Mouse (Mus musculus) small intestine, adult 2 months (tissue): ENCODE measurements around the gene Ccdc65. TPM values are rescaled to one million over a fixed set of nuclear protein-coding genes. Genes with fewer than 3 reads are reported as not detected.
"Not testable (repeated sequence)": the region's sequence is repeated elsewhere in the genome, so short reads cannot be mapped to it uniquely, and the experiment has no call there.

ENCODE experiments used
- H3K27ac ChIP-seq: fragments of 200-500 bp; 2 replicates; pipeline ENCODE4 v1.5.1; 2012; ENCODE audit warnings: low read depth, low read length, control low read depth, inconsistent platforms; ENCODE audit not compliant: insufficient read depth
- H3K27me3 ChIP-seq: fragments of 200-500 bp; 2 replicates; pipeline ENCODE4 v1.6.1; 2012; ENCODE audit warnings: mild to moderate bottlenecking, moderate library complexity, low read length, inconsistent platforms; ENCODE audit not compliant: control insufficient read depth, insufficient read depth
- H3K36me3 ChIP-seq: fragments of 200-500 bp; 2 replicates; pipeline ENCODE4 v1.6.1; 2012; ENCODE audit warnings: mild to moderate bottlenecking, low read length, control low read depth, inconsistent platforms; ENCODE audit not compliant: control insufficient read depth, insufficient read depth
- H3K4me1 ChIP-seq: fragments of 200-500 bp; 2 replicates; pipeline ENCODE4 v1.6.1; 2012; ENCODE audit warnings: low read length, inconsistent platforms, mixed read lengths; ENCODE audit not compliant: control insufficient read depth, insufficient read depth, insufficient read length
- H3K4me3 ChIP-seq: fragments of 200-500 bp; 2 replicates; pipeline ENCODE4 v1.5.1; 2012; ENCODE audit warnings: low read depth, mild to moderate bottlenecking, control low read depth, inconsistent platforms, low read length, moderate library complexity
- CTCF ChIP-seq: fragments of 200-500 bp; IDR thresholded peaks from 2 replicates; pipeline ENCODE4 v1.5.1; 2012; ENCODE audit warnings: low read depth, mild to moderate bottlenecking, control low read depth, inconsistent platforms, low read length, moderate library complexity, mixed read lengths; ENCODE audit not compliant: insufficient replicate concordance, insufficient read length; ENCODE audit errors: extremely low read depth
- POLR2A ChIP-seq: fragments of 200-500 bp; IDR thresholded peaks from 2 replicates; pipeline ENCODE4 v1.6.1; 2012; ENCODE audit warnings: low read depth, mild to moderate bottlenecking, control low read depth, inconsistent platforms, low read length, moderate library complexity
- WGBS: fragments of 180-500 bp; shearing (Covaris S2); methylation state at CpG from one replicate; pipeline ENCODE4 v1.1.7; 2018; 5-methylcytosine and 5-hydroxymethylcytosine counted together
- polyA plus RNA-seq: library from polyadenylated mRNA; depleted of rRNA; stranded (reverse); fragments of >200 nt; gene quantifications from 2 replicates; pipeline ENCODE4 v1.2.3, GENCODE M21; 2012

The Ccdc65 gene
- polyA plus RNA-seq, 1 experiment, result 0.09 TPM

DNA sequence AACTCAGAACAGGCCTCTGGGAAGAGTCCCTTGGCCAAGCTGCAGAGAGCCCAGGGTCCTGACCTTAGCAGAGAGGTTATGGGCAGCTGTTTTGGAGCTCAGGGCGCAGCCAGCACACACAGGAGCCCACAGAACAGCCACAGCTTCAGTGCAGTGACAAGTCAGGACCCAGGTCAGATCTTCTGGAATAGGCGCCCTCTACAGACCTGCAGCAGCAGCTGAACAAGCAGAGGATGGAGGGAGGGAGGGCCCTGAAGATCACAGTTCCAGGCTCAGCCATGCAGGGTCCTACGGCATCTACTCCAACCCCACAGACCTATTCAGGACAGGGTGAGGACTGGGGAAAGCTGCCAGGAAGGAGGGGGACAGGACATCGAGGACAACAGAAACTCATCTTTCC, 30.8 kb downstream of the Ccdc65 start:
- WGBS, result 75% methylated on average over 4 of the region's 4 CpGs
- H3K27me3 ChIP-seq, result no peaks in the 10 kb centered on the region
- TF ChIP-seq CTCF (no peak), POLR2A (no peak)
- no peak overlapping the region for H3K27ac ChIP-seq
- H3K4me1 ChIP-seq, result no peaks in the 10 kb centered on the region
- H3K4me3 ChIP-seq, result no peak overlapping the region
- peaks cover 36% of the 10 kb centered on the region for H3K36me3 ChIP-seq

DNA sequence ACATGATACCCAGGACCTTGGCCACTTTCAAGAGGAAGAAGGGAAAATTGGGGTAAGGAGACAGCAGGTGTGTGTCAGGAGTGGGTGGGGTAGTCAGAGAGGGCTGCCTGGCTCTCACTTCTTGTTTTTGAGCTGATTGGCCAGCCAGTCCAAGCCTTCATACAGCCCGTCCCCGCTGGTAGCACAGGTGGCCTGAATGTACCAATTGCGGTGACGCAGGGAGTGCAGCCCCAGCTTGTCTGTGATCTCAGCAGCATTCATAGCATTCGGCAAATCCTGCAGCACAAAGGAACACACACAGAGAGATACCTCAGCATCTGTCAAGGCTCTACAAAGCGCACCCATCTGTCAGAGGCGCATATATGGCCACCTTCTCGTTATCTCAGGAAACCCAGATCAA, 32.2 kb downstream of the Ccdc65 start:
- Histone ChIP-seq H3K27ac (no peak overlapping the region), H3K36me3 (peaks cover 36% of the 10 kb centered on the region), H3K4me1 (no peaks in the 10 kb centered on the region), H3K27me3 (no peaks in the 10 kb centered on the region), H3K4me3 (no peak overlapping the region)
- 92% methylated on average over 8 of the region's 8 CpGs for WGBS
- TF ChIP-seq POLR2A, result no peak
- no peak for TF ChIP-seq CTCF

DNA sequence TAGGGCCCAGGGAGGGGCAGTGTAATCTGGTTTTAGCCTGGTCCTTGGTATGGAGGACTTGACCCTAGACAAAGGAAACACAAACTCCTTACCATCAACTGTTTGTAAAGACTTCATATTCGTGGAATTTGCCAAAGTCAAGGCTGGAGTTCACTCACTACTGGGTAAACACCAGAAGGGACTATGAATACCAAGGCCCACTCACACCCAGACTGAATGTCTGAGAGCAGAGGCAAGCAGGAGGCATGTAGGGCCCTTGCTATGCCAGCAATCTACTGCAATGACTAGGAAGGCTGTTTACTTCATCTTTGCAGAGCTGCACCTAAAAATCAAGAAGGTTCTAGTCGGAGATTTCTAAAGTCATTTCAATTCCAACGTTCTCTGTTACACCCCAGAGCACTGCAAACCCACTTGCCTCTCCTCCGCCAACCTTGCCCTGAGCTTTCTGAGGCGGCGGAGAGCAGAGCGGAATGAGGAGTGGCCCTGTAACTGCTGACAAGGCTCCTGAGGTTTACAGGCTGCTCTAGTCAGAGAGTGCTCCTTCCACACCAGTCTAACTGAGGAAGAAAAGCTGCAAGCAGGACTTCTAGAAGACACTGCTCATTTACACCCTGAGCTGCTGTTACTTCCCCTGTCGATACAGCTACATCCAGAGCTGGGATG, 34.9 kb downstream of the Ccdc65 start:
- no peak overlapping the region for H3K4me3 ChIP-seq
- WGBS, result 81% methylated on average over 8 of the region's 8 CpGs
- peaks cover 8% of the 10 kb centered on the region for H3K4me1 ChIP-seq
- H3K27ac ChIP-seq, result no peak overlapping the region
- TF ChIP-seq POLR2A (no peak), CTCF (no peak)
- H3K27me3 ChIP-seq, result no peaks in the 10 kb centered on the region
- H3K36me3 ChIP-seq, result peaks cover 28% of the 10 kb centered on the region

DNA sequence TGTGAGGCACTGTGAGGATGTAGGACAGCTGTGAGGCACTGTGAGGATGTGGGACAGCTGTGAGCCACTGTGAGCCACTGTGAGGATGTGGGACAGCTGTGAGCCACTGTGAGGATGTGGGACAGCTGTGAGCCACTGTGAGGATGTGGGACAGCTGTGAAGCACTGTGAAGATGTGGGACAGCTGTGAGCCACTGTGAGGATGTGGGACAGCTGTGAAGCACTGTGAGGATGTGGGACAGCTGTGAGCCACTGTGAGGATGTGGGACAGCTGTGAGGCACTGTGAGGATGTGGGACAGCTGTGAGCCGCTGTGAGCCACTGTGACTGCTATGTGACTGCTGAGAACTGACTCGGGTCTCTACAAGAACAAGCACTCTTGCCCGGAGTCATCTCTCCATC, 35.9 kb downstream of the Ccdc65 start:
- not testable (repeated sequence) for H3K4me3 ChIP-seq, H3K27me3 ChIP-seq, H3K27ac ChIP-seq
- Histone ChIP-seq H3K4me1 (peaks cover 12% of the 10 kb centered on the region), H3K36me3 (peaks cover 25% of the 10 kb centered on the region)
- 92% methylated on average over 3 of the region's 3 CpGs for WGBS

DNA sequence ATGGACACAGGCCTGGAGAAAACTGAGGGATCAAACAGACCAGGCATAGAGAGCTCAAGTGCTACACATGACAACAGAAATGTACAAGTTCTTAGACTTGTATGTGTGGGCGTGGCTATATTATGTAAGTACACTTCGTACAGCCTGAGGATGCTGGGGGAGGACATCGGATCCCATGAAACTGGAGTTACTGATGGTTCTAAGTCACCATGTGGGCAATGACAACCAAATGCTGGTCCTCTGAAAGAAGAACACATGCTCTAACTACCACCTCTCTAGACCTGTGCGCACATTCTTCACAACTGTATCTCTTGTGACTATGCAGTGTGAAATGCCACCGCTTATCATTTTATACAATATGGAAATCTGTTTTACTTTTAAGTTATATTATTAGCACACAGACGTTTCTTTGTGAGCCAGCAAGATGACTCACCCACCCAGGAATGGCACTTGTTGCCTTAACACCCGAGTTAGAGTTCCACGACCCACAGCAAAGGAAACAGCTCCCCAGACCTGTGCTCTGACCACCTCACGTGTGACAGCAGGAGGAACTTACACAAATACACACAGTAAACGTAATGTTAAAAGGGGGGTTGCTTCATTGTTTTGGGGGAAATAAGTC, 38.4 kb downstream of the Ccdc65 start:
- Histone ChIP-seq H3K4me1 (peaks cover 13% of the 10 kb centered on the region), H3K27me3 (no peaks in the 10 kb centered on the region), H3K4me3 (no peak overlapping the region), H3K36me3 (peaks cover 5% of the 10 kb centered on the region; the same call in 1 of the 2 replicates), H3K27ac (peak overlapping the region; percentile 53; the same call in 1 of the 2 replicates)
- WGBS, result 70% methylated on average over 10 of the region's 10 CpGs
- no peak for TF ChIP-seq CTCF
- no peak for TF ChIP-seq POLR2A

DNA sequence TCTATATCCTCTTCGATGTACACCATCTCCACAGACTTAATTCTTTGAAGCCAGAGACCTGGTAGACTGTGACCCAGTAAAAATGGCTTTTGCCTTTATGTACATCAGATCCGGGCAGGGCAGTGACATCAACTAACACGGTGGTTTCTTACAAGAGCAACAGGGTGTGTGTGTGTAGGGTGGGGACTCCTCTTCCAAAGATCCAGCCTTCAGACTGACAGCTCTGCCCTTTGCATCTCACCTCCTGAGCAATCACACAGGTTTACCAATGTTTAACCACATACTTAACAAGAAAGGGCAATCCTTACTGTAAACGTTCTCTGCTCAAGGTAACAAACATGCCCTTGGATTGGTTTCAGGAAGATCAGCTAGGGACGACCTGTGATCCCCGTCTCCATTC, 39.3 kb downstream of the Ccdc65 start:
- no peak for TF ChIP-seq POLR2A
- no peak for TF ChIP-seq CTCF
- no peaks in the 10 kb centered on the region for H3K27me3 ChIP-seq
- H3K27ac ChIP-seq, result peak overlapping the region; percentile 53
- WGBS, result 36% methylated on average over 6 of the region's 6 CpGs
- no peak overlapping the region for H3K4me3 ChIP-seq
- H3K36me3 ChIP-seq, result peaks cover 2% of the 10 kb centered on the region; the same call in 1 of the 2 replicates
- H3K4me1 ChIP-seq, result peaks cover 14% of the 10 kb centered on the region

DNA sequence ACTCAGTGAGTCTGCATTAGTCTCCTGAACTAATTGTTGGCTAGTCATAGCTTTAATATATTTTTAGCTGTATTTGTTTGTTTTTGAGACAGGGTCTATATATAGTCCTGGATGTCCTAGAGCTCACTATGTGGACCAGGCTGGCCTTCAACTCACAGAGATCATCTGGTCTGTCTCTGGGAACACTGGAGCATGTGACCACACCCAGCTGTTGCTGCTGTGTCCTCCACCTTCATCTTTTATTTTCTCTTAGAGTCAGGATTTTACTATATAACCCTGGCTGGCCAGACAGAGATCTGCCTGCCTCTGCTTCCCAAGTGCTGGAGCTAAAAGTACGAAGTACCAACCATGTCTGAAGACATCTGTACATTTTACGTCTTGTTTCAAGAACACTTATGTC, 41.1 kb downstream of the Ccdc65 start:
- Histone ChIP-seq H3K4me1 (peaks cover 21% of the 10 kb centered on the region), H3K4me3 (no peak overlapping the region), H3K36me3 (0 out of 2 replicates have a peak, but pooled peaks cover 2% of the 10 kb centered on the region), H3K27ac (no peak overlapping the region), H3K27me3 (no peaks in the 10 kb centered on the region)
- 94% methylated on average over 2 of the region's 2 CpGs for WGBS
- TF ChIP-seq POLR2A, result no peak
- no peak for TF ChIP-seq CTCF

DNA sequence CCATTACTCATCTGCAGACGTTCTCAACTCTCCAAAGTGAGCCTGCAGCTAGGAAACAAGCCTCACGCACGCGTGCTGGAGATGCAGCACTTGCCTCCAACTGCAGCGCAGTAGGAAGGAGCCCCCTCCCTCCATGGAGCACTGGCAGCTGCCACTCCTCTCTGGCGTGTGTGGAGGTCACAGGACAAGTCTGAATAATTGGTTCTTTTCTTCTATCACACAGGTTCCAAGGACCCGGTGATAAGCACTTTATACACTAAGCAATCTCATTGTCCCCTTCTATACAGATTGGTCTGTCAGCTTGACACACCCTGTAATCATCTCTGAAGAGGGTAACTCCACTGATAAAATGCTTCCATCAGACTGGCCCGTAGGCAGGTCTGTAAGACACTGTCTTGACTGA, 45.0 kb downstream of the Ccdc65 start:
- peaks cover 5% of the 10 kb centered on the region; the same call in 1 of the 2 replicates for H3K36me3 ChIP-seq
- WGBS, result 47% methylated on average over 8 of the region's 8 CpGs
- no peak for TF ChIP-seq CTCF
- TF ChIP-seq POLR2A, result no peak
- no peak overlapping the region for H3K27ac ChIP-seq
- H3K4me1 ChIP-seq, result peaks cover 14% of the 10 kb centered on the region
- H3K4me3 ChIP-seq, result no peak overlapping the region
- no peaks in the 10 kb centered on the region for H3K27me3 ChIP-seq
